Mouse (Mus musculus) stomach, postnatal 0 days (tissue): ENCODE results near the gene Axin1. TPM values are rescaled to one million over a fixed set of nuclear protein-coding genes. Genes with fewer than 3 reads are reported as not detected.
A peak's percentile ranks its signal among the peaks of the same experiment; 100 is the strongest.
"Not testable (repeated sequence)": the region's sequence is repeated elsewhere in the genome, so short reads cannot be mapped to it uniquely, and the experiment has no call there.

ENCODE experiments used
- ATAC-seq: fragments of 200-750 bp; cut with Nextera tagmentation; 2 replicates; pipeline ENCODE4 v1.8.0; 2017; ENCODE audit not compliant: low FRiP score, low TSS enrichment
- DNase-seq: peaks from one replicate; pipeline ENCODE4 v3.0.0-alpha.2; 2016; ENCODE audit warnings: low spot score
- H3K27ac ChIP-seq: fragments of 300-500 bp; sonication (generic); replicated peaks from 2 replicates; pipeline ENCODE4 v1.5.1; 2014; ENCODE audit warnings: mild to moderate bottlenecking, control low read depth
- H3K27me3 ChIP-seq: fragments of 300-500 bp; sonication (generic); 2 replicates; pipeline ENCODE4 v1.6.1; 2014; ENCODE audit warnings: low read length; ENCODE audit not compliant: control insufficient read depth, insufficient read depth
- H3K36me3 ChIP-seq: fragments of 300-500 bp; sonication (generic); 2 replicates; pipeline ENCODE4 v1.6.1; 2014; ENCODE audit warnings: low read length, mixed read lengths; ENCODE audit not compliant: control insufficient read depth, insufficient read depth
- H3K4me1 ChIP-seq: fragments of 300-500 bp; sonication (generic); replicated peaks from 2 replicates; pipeline ENCODE4 v1.6.1; 2014; ENCODE audit warnings: antibody characterized with exemption; ENCODE audit not compliant: control insufficient read depth, insufficient read depth
- H3K4me2 ChIP-seq: fragments of 300-500 bp; sonication (generic); replicated peaks from 2 replicates; pipeline ENCODE4 v1.6.1; 2014; ENCODE audit warnings: low read depth, mild to moderate bottlenecking, control low read depth, moderate library complexity
- H3K4me3 ChIP-seq: fragments of 300-500 bp; sonication (generic); 2 replicates; pipeline ENCODE4 v1.5.1; 2014; ENCODE audit warnings: low read depth, low read length, control low read depth
- H3K9ac ChIP-seq: fragments of 300-500 bp; sonication (generic); 2 replicates; pipeline ENCODE4 v1.6.1; 2014; ENCODE audit warnings: mild to moderate bottlenecking, low read length, control low read depth, mixed read lengths
- H3K9me3 ChIP-seq: fragments of 300-500 bp; sonication (generic); 2 replicates; pipeline ENCODE4 v1.6.1; 2016; ENCODE audit warnings: low read length; ENCODE audit not compliant: control insufficient read depth
- CTCF ChIP-seq: IDR thresholded peaks from 2 replicates; pipeline ENCODE4 v1.5.1; 2016; ENCODE audit warnings: antibody characterized with exemption, low read depth, mild to moderate bottlenecking, moderate library complexity
- EP300 ChIP-seq: optimal IDR thresholded peaks from 2 replicates; pipeline ENCODE3; 2016; ENCODE audit warnings: antibody characterized with exemption
- WGBS: fragments of 180-500 bp; shearing (Covaris S2); extraction: QIAGEN DNeasy Blood & Tissue Kit; methylation state at CpG from one replicate; pipeline ENCODE4 v1.1.7; 2014; 5-methylcytosine and 5-hydroxymethylcytosine counted together
- polyA plus RNA-seq: library from polyadenylated mRNA; unstranded; fragments of >200 nt; fragmentation: Nextera tagmentation; extraction: Ambion mirVana; gene quantifications from 2 replicates; pipeline ENCODE4 v1.2.1, GENCODE M21; 2015

Gene Axin1
- polyA plus RNA-seq, 1 experiment from 2014 or later, result 10.9 TPM

DNA sequence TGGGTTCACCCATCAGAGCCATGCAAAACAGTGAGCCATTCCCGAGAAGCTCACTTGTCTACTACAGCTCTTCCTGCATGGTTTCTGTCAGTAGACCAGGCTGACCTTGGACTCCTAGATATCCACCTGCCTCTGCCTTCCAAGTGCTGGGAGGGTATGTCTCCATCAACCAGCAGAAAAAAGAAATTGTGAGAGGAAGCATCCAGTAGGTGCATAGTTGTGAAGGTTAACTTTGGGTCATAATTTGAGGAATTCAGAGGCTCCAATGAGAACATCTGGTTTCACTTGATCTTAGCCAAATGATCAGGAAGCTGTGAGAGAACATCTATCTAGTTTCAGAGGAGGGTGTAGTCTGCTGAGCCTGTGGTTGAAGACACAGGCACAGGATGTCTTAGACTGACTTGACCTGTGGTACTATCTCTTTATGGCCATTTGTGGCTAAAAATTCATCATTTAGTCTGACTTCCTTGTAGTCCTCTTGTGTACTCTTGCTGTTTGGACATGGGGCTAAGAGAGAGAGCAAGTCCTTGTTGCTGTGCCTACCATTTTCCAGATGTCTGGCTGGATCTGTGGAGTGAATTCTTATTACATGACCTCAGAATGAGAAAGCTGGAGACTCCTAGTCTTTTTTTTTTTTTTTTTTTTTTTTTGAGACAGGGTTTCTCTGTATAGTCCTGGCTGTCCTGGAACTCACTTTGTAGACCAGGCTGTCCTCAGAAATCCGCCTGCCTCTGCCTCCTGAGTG is 13.6 kb downstream of the Axin1 start:
- H3K27me3 ChIP-seq, result no peaks in the 10 kb centered on the region
- WGBS, result 94% methylated on average over 2 of the region's 2 CpGs
- TF ChIP-seq CTCF, result no peak
- no peak for TF ChIP-seq EP300
- no peak overlapping the region for H3K4me3 ChIP-seq
- H3K36me3 ChIP-seq, result no peaks in the 10 kb centered on the region; the same call in 1 of the 2 replicates
- ATAC-seq (no peak), DNase-seq (no peak)
- no peaks in the 10 kb centered on the region for H3K9me3 ChIP-seq
- H3K9ac ChIP-seq, result no peak overlapping the region
- H3K4me2 ChIP-seq, result no peak overlapping the region
- no peaks in the 10 kb centered on the region for H3K4me1 ChIP-seq
- no peak overlapping the region for H3K27ac ChIP-seq

DNA sequence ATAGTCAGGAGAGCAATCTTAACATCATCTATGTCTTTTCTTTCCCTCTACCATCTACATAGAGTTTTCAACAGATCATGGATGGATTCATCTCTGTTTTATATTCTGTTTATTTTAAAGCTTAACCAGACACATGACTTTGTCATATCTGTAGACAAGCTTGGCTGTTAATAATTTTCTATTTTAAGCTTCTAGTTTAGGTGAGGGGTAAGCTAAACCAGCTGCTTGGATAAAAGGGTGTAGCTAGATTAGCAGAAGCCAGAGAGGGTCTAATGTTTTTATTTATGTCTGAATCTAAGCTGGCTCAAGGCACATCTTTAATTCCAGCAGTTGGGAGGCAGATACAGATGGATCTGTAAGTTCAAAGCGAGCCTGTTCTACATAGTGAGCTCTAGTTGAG is 24.2 kb downstream of the Axin1 start:
- no peaks in the 10 kb centered on the region for H3K27me3 ChIP-seq
- WGBS, result 59% methylated on average over 1 of the region's 1 CpGs
- H3K4me1 ChIP-seq, result 0 out of 2 replicates have a peak, but pooled peaks cover 3% of the 10 kb centered on the region
- ATAC-seq (no peak), DNase-seq (no peak)
- no peaks in the 10 kb centered on the region for H3K36me3 ChIP-seq
- H3K4me2 ChIP-seq, result no peak overlapping the region
- no peaks in the 10 kb centered on the region for H3K9me3 ChIP-seq
- no peak overlapping the region for H3K9ac ChIP-seq
- H3K4me3 ChIP-seq, result no peak overlapping the region
- H3K27ac ChIP-seq, result no peak overlapping the region
- TF ChIP-seq EP300 (no peak), CTCF (no peak)

DNA sequence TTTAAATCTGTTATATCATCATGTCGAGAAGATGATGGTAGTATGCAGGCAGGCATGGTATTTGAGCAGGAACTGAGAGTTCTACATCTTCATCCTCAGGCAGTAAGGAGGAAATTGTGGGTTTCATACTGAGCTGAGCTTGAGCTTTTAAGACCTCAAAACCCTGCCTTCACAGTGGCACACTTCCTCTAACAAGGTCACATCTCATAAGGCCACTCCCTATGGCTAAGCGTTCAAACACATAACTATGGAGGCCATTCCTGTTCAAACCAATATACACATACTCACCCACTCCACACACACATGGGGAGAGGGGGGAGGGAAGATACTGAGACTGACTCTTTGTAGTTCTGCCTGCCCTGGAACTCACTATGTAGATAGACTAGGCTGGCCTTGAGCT is 29.6 kb downstream of the Axin1 start:
- Histone ChIP-seq H3K9me3 (no peaks in the 10 kb centered on the region), H3K27ac (no peak overlapping the region), H3K9ac (no peak overlapping the region), H3K4me2 (no peak overlapping the region), H3K4me1 (no peaks in the 10 kb centered on the region), H3K27me3 (no peaks in the 10 kb centered on the region), H3K36me3 (no peaks in the 10 kb centered on the region), H3K4me3 (no peak overlapping the region)
- peak; percentile 31 for DNase-seq
- ATAC-seq, result peak; percentile 91
- no peak for TF ChIP-seq EP300
- no peak for TF ChIP-seq CTCF
- WGBS, result 62% methylated on average over 2 of the region's 2 CpGs

DNA sequence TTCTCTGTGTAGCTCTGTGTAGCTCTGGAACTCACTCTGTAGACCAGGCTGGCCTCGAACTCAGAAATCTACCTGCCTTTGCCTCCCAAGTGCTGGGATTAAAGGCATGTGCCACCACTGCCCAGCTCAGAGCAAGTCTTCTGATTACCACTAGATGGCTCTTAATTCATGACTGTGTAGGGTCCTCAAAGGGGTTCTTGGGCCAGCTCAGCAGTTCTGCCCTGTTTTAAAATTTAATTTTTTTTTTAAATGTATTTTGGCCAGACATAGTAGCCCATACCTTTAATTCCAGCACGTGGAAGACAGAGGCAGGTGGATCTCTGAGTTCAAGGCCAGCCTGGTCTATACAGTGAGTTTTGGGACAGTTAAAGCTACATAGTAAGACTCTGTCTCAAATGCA is 36.8 kb downstream of the Axin1 start:
- not testable (repeated sequence) for H3K4me1 ChIP-seq, H3K4me2 ChIP-seq, H3K27ac ChIP-seq, H3K9ac ChIP-seq, H3K4me3 ChIP-seq, H3K36me3 ChIP-seq, H3K9me3 ChIP-seq, ATAC-seq, DNase-seq, H3K27me3 ChIP-seq
- 79% methylated on average over 2 of the region's 2 CpGs for WGBS
- peak; percentile 48 for TF ChIP-seq CTCF

DNA sequence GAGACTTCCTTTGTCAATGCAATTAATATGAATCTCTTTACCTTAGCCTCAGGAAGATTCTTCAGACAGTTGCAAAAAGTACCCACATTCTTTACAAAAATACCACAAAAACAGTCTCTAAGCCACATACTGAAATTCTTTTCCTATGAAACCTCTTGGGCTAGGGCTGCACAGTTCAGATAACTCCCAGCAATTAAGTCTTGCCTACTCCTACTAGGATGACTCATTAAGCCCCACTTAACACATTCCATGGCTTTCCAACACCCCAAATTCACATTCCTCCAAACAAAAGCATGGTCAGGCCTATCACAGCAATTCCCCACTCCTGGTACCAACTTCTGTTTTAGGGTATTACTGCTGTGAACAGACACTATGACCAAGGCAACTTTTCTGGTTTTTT is 40.1 kb downstream of the Axin1 start:
- Histone ChIP-seq H3K36me3 (peaks cover 7% of the 10 kb centered on the region), H3K9ac (no peak overlapping the region), H3K9me3 (no peaks in the 10 kb centered on the region), H3K27ac (no peak overlapping the region), H3K4me3 (no peak overlapping the region), H3K4me2 (no peak overlapping the region), H3K4me1 (no peaks in the 10 kb centered on the region), H3K27me3 (no peaks in the 10 kb centered on the region)
- ATAC-seq (no peak), DNase-seq (no peak)
- no peak for TF ChIP-seq EP300
- TF ChIP-seq CTCF, result no peak

DNA sequence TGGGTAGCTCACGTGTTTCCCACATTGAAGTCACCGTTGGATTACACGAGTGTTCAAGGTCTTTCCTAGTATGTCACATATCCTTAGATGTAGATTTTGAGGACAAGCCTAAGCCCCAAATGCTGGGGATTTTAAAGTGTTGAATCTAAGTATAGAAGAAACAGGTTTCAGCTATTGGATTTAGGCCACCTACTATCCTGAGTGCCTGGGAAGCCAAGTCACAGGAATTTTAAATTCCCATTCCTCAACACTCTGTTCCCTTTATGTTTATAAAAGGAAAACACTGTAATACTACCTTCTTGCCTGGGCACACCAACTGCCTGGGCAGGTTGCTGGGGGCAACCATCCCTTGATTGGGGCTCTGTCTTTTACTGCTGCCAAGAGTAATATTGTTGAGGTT is 42.7 kb downstream of the Axin1 start:
- Histone ChIP-seq H3K27ac (no peak overlapping the region), H3K4me3 (no peak overlapping the region), H3K9ac (no peak overlapping the region), H3K9me3 (no peaks in the 10 kb centered on the region), H3K4me1 (no peaks in the 10 kb centered on the region), H3K36me3 (peaks cover 10% of the 10 kb centered on the region), H3K27me3 (no peaks in the 10 kb centered on the region), H3K4me2 (no peak overlapping the region)
- DNase-seq, result no peak
- ATAC-seq, result no peak
- WGBS, result 89% methylated on average over 3 of the region's 3 CpGs
- TF ChIP-seq EP300 (no peak), CTCF (no peak)
